Mouse (Mus musculus): Measurements from ENCODE around the gene Grwd1. TPM values are rescaled to one million over a fixed set of nuclear protein-coding genes. Genes with fewer than 3 reads are reported as not detected.
"Not testable (repeated sequence)": the region's sequence is repeated elsewhere in the genome, so short reads cannot be mapped to it uniquely, and the experiment has no call there.

Gene Grwd1
- 43.2 and 45.8 TPM in 2 replicates for polyA plus RNA-seq (2016; fragmentation: Nextera tagmentation; extraction: Ambion mirVana)

- peaks cover 45% of the 10 kb centered on the region for H3K27me3 ChIP-seq
- ATAC-seq (ENCODE audit: low FRiP score) = peak; percentile 85
- H3K27ac ChIP-seq = peak within 1 kb of the TSS; percentile 92
- under 1% methylated on average over 35 of the region's 35 CpGs for WGBS
- peaks cover 35% of the 10 kb centered on the region for H3K4me1 ChIP-seq
- peak within 1 kb of the TSS; percentile 67 for H3K4me2 ChIP-seq (replicated peaks)
- H3K36me3 ChIP-seq = peaks cover 38% of the 10 kb centered on the region
- peak within 1 kb of the TSS; percentile 67 for H3K9ac ChIP-seq
- peak within 1 kb of the TSS; percentile 85 for H3K4me3 ChIP-seq
- H3K9me3 ChIP-seq (replicated peaks) = no peaks in the 10 kb centered on the region
These were observed at the start of gene Grwd1 for GRCm38 (mm10) chr7:45830427-45831127. Grwd1 (minus strand) TSS chr7:45830944.

DNA sequence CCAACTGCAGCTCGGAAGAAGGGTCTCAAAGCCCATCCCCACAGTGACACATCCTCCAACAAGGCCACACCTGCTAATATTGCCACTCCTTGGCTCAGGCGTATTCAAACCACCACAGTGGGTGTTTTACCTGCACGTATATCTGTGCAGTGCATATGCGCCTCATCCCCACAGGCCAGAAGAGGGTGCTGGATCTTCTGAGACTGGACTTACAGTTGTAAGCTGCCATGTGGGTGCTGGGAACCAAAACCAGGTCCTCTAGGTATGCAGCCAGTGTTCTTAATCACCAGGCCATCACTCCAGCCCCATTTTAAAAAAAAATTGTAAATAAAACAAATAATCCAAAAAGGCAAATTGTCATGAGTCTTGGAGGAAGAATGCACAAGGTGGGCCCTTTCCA lies 49.8 kb upstream of the Grwd1 start:
- Histone ChIP-seq H3K9me3 (replicated peaks) (0 out of 2 replicates have a peak, but pooled peaks cover 2% of the 10 kb centered on the region), H3K27ac (no peak overlapping the region), H3K4me1 (no peaks in the 10 kb centered on the region), H3K27me3 (no peaks in the 10 kb centered on the region), H3K4me2 (replicated peaks) (no peak overlapping the region), H3K36me3 (peaks cover 90% of the 10 kb centered on the region), H3K9ac (no peak overlapping the region), H3K4me3 (no peak overlapping the region)
- ATAC-seq (ENCODE audit: low FRiP score) = no peak
- 95% methylated on average over 4 of the region's 4 CpGs for WGBS

GRCm38 (mm10) chr7:45878278-45878677 lies 47.5 kb upstream of the Grwd1 start, which contains the start of gene Grin2d:
Grin2d (minus strand) TSS chr7:45878378.
- 96% methylated on average over 1 of the region's 1 CpGs for WGBS
- H3K4me1 ChIP-seq = peaks cover 18% of the 10 kb centered on the region
- H3K9ac ChIP-seq; H3K4me3 ChIP-seq; H3K27me3 ChIP-seq; H3K27ac ChIP-seq; H3K4me2 ChIP-seq (replicated peaks); ATAC-seq (ENCODE audit: low FRiP score); H3K9me3 ChIP-seq (replicated peaks): not testable (repeated sequence)
- peaks cover 79% of the 10 kb centered on the region for H3K36me3 ChIP-seq

- WGBS = 90% methylated on average over 7 of the region's 7 CpGs
- peaks cover 65% of the 10 kb centered on the region for H3K36me3 ChIP-seq
- H3K9ac ChIP-seq = no peak overlapping the region
These were observed 46.2 kb upstream of the Grwd1 start for GRCm38 (mm10) chr7:45876895-45877294.

DNA sequence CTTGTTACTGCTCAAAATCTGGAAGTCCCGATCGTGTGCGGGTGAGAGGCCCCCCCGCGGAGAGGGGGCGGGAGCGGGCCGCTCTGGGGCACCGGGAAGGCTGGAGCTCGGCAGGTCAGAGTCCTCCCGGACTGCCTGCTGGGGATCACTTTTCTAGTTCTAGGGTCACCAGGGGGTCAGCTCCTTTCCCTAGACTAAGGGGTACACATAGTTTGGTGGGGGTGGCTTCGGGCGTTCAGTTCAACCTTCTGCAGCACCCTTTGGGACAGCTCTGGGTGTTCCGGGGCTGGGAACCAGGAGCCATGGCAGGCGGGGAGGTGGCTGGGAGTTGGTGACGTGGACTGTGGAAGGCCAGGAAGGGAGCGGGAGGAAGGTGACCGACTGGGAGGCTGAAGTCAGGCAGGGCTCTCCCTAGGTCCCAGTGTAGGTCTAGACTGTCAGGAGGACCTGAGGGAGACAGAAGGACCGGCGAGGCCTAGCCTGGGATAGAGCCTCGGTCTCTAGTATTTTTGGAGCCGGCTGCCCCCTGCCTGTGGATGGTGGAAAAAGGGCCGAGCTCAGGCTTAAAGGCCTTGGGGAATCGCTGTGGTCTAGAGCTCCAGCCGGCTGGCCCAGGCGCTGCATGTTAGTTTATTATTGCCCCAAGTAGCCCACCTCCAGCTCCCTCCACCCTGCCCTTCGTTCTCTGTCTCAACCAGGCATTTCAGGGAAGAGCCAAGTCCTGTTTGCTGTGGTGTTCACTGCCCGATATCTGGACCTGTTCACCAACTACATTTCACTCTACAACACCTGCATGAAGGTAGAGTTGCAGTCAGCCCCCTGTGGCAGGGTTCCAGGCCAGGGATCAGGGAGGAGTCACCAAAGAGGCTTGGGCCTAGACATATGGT lies 42.6 kb upstream of the Grwd1 start:
- peak overlapping the region; percentile 76 for H3K4me3 ChIP-seq
- peak overlapping the region; percentile 96 for H3K9ac ChIP-seq
- peaks cover 29% of the 10 kb centered on the region for H3K36me3 ChIP-seq
- peak overlapping the region; percentile 80 for H3K4me2 ChIP-seq (replicated peaks)
- ATAC-seq (ENCODE audit: low FRiP score) = peak; percentile 43
- 3% methylated on average over 27 of the region's 28 CpGs for WGBS
- H3K4me1 ChIP-seq = peaks cover 47% of the 10 kb centered on the region
- peaks cover 35% of the 10 kb centered on the region for H3K27me3 ChIP-seq
- no peaks in the 10 kb centered on the region for H3K9me3 ChIP-seq (replicated peaks)
- H3K27ac ChIP-seq = peak overlapping the region; percentile 86

More at GRCm38 (mm10) chr7:45876895-45877294, 46.2 kb upstream of the Grwd1 start:
- Histone ChIP-seq H3K9me3 (replicated peaks) (0 out of 2 replicates have a peak, but pooled peaks cover 2% of the 10 kb centered on the region), H3K4me3 (no peak overlapping the region), H3K4me2 (replicated peaks) (no peak overlapping the region), H3K4me1 (peaks cover 18% of the 10 kb centered on the region), H3K27ac (no peak overlapping the region), H3K27me3 (no peaks in the 10 kb centered on the region)
- no peak for ATAC-seq (ENCODE audit: low FRiP score)

DNA sequence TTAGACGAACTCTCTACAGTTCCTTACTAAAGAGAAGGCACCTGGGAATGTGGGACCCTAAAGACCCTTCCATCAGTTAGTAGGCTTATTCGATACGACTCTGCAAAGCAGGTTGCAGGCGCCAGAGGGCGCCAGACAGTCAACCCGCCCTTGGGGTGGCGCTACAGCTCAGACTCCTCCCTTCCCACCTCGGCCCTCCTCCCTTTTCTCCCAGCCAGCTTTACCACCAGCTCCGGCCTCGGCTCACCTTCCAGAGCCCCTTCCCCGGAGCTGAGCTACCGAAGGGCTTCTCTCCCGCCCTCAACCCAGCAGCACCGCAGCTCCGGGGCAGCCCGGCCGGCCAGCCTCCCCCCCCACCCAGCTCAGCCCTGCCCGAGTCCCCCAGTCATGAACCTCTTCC lies 41.9 kb upstream of the Grwd1 start, which contains the start of gene Kdelr1:
Gene Kdelr1, plus strand, starts transcription at position 149 of the 400 bp plus-strand sequence.
- WGBS = under 1% methylated on average over 18 of the region's 18 CpGs
- peak within 1 kb of the TSS; percentile 80 for H3K4me2 ChIP-seq (replicated peaks)
- peaks cover 54% of the 10 kb centered on the region for H3K4me1 ChIP-seq
- peak within 1 kb of the TSS; percentile 86 for H3K27ac ChIP-seq
- peaks cover 25% of the 10 kb centered on the region for H3K36me3 ChIP-seq
- peak within 1 kb of the TSS; percentile 96 for H3K9ac ChIP-seq
- H3K9me3 ChIP-seq (replicated peaks) = no peaks in the 10 kb centered on the region
- peak; percentile 65 for ATAC-seq (ENCODE audit: low FRiP score)
- H3K27me3 ChIP-seq = peaks cover 42% of the 10 kb centered on the region
- H3K4me3 ChIP-seq = peak within 1 kb of the TSS; percentile 76

DNA sequence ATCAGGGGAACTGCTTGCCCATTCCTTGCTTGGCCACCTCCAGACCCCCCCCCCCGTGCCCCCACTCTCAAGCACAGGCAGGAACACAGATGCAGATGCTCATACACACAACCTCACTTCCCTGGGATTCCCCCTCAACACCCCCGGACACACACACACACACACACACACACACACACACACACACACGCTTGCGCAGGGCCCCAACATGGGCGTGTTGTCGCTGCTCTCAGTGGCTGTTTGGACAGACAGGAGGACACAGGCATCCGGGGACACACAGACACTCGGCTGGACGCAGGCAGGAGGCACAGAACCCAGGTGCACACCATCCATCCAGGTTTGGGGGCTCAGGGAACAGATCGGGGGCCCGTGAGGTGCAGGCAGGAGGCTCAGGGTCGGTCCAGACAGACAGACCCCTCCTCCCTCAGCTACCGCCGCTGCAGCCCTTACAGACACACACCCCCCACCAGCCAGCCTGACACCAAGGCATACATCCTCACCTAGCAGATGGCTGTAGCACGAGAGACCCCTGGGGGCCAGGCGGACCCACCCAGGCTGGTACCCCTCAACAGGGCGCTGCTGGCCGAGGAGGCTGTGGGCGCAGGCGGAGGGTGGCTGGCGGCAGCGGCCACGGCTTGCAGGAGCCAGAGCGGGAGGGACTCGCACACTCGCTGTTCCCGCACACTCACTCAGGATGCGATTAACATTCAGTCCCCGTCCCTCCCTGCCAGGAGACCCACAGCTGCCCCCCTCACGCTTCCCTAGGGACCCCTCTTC lies 39.7 kb upstream of the Grwd1 start:
- H3K36me3 ChIP-seq = peaks cover 11% of the 10 kb centered on the region; the same call in 1 of the 2 replicates
- H3K9ac ChIP-seq = peak overlapping the region; percentile 67
- WGBS = 3% methylated on average over 30 of the region's 30 CpGs
- H3K9me3 ChIP-seq (replicated peaks) = no peaks in the 10 kb centered on the region
- peaks cover 68% of the 10 kb centered on the region for H3K4me1 ChIP-seq
- peaks cover 56% of the 10 kb centered on the region for H3K27me3 ChIP-seq
- H3K27ac ChIP-seq = peak overlapping the region; percentile 55; the same call in 1 of the 2 replicates
- H3K4me3 ChIP-seq = peak overlapping the region; percentile 39
- peak overlapping the region; percentile 82 for H3K4me2 ChIP-seq (replicated peaks)
- ATAC-seq (ENCODE audit: low FRiP score) = 0 out of 2 replicates have a peak, but pooled peaks have one; percentile 4

DNA sequence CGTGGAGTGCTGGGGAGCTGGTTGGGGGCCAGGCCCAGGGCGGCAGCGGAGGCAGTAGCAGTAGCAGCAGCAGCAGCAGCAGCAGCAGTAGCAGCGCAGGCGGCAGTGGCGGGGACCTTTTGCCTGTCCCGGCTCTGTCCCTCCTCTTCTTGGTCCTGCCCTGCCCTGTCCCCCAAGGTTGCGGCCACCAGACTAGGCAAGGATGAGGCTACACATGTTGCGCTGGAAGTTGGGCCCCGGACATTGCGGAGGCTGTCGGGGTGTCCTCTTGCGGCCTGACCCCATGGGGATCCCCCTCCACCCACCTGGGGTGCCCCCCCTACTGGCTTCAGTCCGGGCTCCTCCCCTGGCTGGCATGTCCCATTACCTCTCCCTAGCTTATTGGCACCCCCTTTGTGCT lies 39.0 kb upstream of the Grwd1 start:
- Histone ChIP-seq H3K36me3 (peaks cover 7% of the 10 kb centered on the region; the same call in 1 of the 2 replicates), H3K9me3 (replicated peaks) (no peaks in the 10 kb centered on the region), H3K4me1 (peaks cover 64% of the 10 kb centered on the region), H3K4me2 (replicated peaks) (peak overlapping the region; percentile 82), H3K27me3 (peaks cover 56% of the 10 kb centered on the region), H3K9ac (peak overlapping the region; percentile 67), H3K27ac (0 out of 2 replicates have a peak overlapping the region, but pooled peaks have one; percentile 12), H3K4me3 (peak overlapping the region; percentile 39)
- 4% methylated on average over 14 of the region's 14 CpGs for WGBS
- ATAC-seq (ENCODE audit: low FRiP score) = no peak

DNA sequence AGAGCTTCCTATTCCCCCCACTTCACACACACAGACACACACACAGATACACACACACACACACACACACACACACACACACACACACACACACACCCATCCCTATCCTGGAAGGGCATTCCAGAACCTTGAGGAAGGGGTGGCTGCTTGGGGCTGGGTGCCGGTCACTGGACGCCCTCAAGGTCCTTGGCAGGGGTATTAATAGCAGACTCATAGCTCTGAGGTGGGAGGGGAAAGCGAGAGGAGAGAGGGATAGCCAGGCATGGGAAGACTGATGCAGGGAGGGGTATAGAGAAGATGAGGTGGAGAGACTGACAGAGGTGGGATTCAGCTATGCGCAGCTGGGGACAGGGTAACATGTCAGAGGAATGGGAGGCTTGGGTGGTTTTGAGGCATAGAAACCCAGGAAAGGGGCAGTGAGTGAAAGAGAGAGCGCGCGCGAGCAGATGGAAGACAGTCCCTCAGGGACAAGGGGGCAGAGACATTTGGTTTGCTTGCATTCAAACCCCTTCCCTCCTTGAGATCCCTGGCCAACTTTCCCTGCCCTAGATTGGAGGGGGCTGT lies 38.4 kb upstream of the Grwd1 start:
- 0 out of 2 replicates have a peak overlapping the region, but pooled peaks have one; percentile 12 for H3K27ac ChIP-seq

GRCm38 (mm10) chr7:45867871-45868270 lies 37.1 kb upstream of the Grwd1 start:
- ATAC-seq (ENCODE audit: low FRiP score) = no peak
- H3K9ac ChIP-seq = peak overlapping the region; percentile 29
- H3K4me3 ChIP-seq = 0 out of 2 replicates have a peak overlapping the region, but pooled peaks have one; percentile 5
- peak overlapping the region; percentile 82 for H3K4me2 ChIP-seq (replicated peaks)
- H3K27ac ChIP-seq = no peak overlapping the region
- H3K36me3 ChIP-seq = no peaks in the 10 kb centered on the region
- peaks cover 50% of the 10 kb centered on the region for H3K4me1 ChIP-seq
- H3K9me3 ChIP-seq (replicated peaks) = no peaks in the 10 kb centered on the region
- WGBS = 4% methylated on average over 2 of the region's 2 CpGs
- H3K27me3 ChIP-seq = peaks cover 56% of the 10 kb centered on the region

More for the DNA sequence above, 38.4 kb upstream of the Grwd1 start:
- no peaks in the 10 kb centered on the region for H3K9me3 ChIP-seq (replicated peaks)
- H3K4me3 ChIP-seq = peak overlapping the region; percentile 39
- no peak for ATAC-seq (ENCODE audit: low FRiP score)
- WGBS = 18% methylated on average over 8 of the region's 8 CpGs
- peaks cover 58% of the 10 kb centered on the region for H3K4me1 ChIP-seq
- H3K4me2 ChIP-seq (replicated peaks) = peak overlapping the region; percentile 82
- H3K36me3 ChIP-seq = 0 out of 2 replicates have a peak, but pooled peaks cover 2% of the 10 kb centered on the region
- peaks cover 56% of the 10 kb centered on the region for H3K27me3 ChIP-seq
- H3K9ac ChIP-seq = peak overlapping the region; percentile 67

Data from hindbrain, embryonic 12.5 days (tissue).